Mouse (Mus musculus) thymus, adult 2 months (tissue): ENCODE data around the gene Pdss2.

Experiments
- CTCF ChIP-seq: fragments of 200-500 bp; IDR thresholded peaks from 2 replicates; pipeline ENCODE4 v1.5.1; 2012; ENCODE audit warnings: mild to moderate bottlenecking, control low read depth, low read length, moderate library complexity, borderline replicate concordance; ENCODE audit not compliant: control insufficient read depth, poor library complexity, insufficient read depth; ENCODE audit errors: extremely low read depth
- POLR2A ChIP-seq: fragments of 200-500 bp; IDR thresholded peaks from 2 replicates; pipeline ENCODE4 v1.6.1; 2012; ENCODE audit warnings: mild to moderate bottlenecking, low read length, control low read depth, moderate library complexity; ENCODE audit not compliant: control insufficient read depth, poor library complexity, insufficient read depth; ENCODE audit errors: extremely low read depth

GRCm38 (mm10) chr10:43490034-43490433, 268.7 kb downstream of the Pdss2 start:
- no peak for TF ChIP-seq POLR2A
- TF ChIP-seq CTCF = no peak
